Mouse (Mus musculus) heart, postnatal 0 days (tissue): ENCODE results near the gene Nrgn.

Source experiments
- CTCF ChIP-seq: IDR thresholded peaks from 2 replicates; pipeline ENCODE4 v1.5.1; 2016; ENCODE audit warnings: antibody characterized with exemption, control low read depth, low read depth
- EP300 ChIP-seq: IDR thresholded peaks from 2 replicates; pipeline ENCODE4 v1.6.1; 2016; ENCODE audit warnings: antibody characterized with exemption, low read depth

DNA sequence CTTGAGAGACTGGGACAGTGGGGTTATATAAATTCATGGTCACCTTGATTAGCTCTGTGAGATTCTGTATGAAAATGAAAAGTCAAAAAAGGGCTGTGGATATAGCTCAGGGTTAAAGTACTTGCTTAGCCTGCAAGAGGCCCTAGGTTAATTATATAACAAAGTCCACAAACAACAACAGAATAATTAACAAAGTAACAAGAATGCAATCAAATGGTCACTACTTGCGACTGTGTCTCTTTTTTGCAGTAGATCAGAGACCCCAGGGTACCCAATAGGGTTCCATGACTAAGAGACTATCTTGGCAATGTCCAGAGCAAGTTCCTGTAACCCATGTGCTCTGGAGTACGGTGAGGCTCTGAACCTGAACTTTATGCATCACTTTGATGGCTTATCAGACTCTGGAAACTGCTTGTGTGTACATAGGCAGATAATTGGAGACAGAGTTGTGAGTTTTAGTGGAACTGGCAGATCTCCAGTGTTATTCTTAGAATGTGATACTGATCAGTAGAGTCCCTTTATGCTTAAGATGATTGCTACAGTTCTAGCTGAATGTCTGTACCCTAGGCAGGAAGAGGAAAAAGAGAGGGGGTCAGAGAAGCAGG, 16.6 kb upstream of the Nrgn start:
- TF ChIP-seq EP300: no peak
- no peak for TF ChIP-seq CTCF
